Mouse (Mus musculus): ENCODE data around the gene Tgfb3. TPM values are rescaled to one million over a fixed set of nuclear protein-coding genes. Genes with fewer than 3 reads are reported as not detected.

The Tgfb3 gene
- polyA plus RNA-seq (2012; rRNA removed) = 2.9 and 3.2 TPM in 2 replicates

DNA sequence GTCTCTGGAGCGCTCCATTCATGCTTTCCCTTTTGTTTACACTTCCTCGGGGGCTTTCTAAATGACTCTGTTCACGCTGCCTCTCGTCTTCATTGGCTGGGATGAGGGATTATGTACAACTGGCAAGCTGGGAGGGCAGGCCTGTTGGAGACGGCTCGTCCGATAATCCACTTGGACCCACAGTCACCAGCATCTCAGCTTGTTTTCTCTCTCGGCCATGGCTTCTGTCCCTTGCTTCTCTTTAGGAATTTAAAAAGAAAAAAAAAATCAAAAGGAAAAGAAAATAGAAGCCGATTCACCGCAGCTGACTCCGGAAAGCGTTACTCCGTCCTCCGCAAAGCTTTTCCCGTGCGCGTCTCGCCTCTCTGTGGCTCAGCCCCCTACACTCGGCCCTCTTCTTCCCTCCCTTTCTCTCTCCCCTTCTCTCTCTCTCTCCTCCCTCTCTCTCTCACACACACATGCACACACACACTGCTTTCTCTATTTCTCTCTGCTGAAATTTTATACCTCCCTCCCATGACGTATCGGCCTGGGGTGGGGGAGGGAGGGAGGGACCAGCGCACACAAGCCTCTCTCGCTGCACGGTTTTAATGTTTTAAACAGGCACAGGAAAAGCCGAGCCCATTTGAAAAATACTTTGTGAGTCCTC is at the start of gene Tgfb3:
Gene Tgfb3 (minus strand): TSS at position 489 of the 649 bp plus-strand sequence.
- H3K4me1 ChIP-seq (ENCODE audit: control insufficient read depth, insufficient read depth, insufficient read length, low read length) = 0 out of 2 replicates have a peak, but pooled peaks cover 2% of the 10 kb centered on the region
- WGBS = 2% methylated on average over 25 of the region's 25 CpGs
- H3K27ac ChIP-seq (ENCODE audit: insufficient read depth, low read depth, low read length) = peak within 1 kb of the TSS; percentile 57
- H3K36me3 ChIP-seq (ENCODE audit: control insufficient read depth, insufficient read depth, low read length) = no peaks in the 10 kb centered on the region
- no peak for TF ChIP-seq POLR2A (IDR thresholded peaks at IDR 0.05; ENCODE audit: low read depth, low read length)
- no peak for TF ChIP-seq CTCF (IDR thresholded peaks at IDR 0.05; ENCODE audit: extremely low read depth, insufficient read length, insufficient replicate concordance, low read depth, low read length)
- H3K27me3 ChIP-seq (ENCODE audit: control insufficient read depth, insufficient read depth, low read length) = peaks cover 9% of the 10 kb centered on the region; the same call in 1 of the 2 replicates
- peak within 1 kb of the TSS; percentile 81 for H3K4me3 ChIP-seq (ENCODE audit: low read depth, low read length)

DNA sequence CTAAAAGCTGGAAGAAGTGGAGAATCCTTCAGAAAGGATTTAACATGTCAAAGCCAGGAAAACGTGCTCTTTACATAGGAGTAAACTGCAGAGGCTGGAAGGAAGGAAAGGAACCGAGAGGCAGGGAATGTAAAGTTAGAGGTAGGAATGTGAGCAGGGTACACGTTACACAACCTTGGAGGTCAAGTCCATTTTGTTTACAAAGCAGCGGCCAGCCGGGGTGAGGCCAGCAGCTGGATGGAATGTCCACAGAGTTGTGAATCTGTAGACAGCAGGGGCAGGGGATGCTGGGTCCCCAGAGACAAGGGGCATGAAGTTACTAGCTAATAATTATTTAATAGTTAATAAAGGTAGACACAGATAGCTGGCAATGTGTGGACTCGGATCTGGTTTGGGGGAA is 49.3 kb upstream of the Tgfb3 start:
- no peaks in the 10 kb centered on the region for H3K36me3 ChIP-seq (ENCODE audit: control insufficient read depth, insufficient read depth, low read length)
- no peak overlapping the region for H3K27ac ChIP-seq (ENCODE audit: insufficient read depth, low read depth, low read length)
- WGBS = 50% methylated on average over 6 of the region's 6 CpGs
- H3K27me3 ChIP-seq (ENCODE audit: control insufficient read depth, insufficient read depth, low read length) = no peaks in the 10 kb centered on the region
- no peak overlapping the region for H3K4me3 ChIP-seq (ENCODE audit: low read depth, low read length)
- TF ChIP-seq POLR2A (IDR thresholded peaks at IDR 0.05; ENCODE audit: low read depth, low read length) = no peak
- TF ChIP-seq CTCF (IDR thresholded peaks at IDR 0.05; ENCODE audit: extremely low read depth, insufficient read length, insufficient replicate concordance, low read depth, low read length) = no peak
- no peaks in the 10 kb centered on the region for H3K4me1 ChIP-seq (ENCODE audit: control insufficient read depth, insufficient read depth, insufficient read length, low read length)

- Histone ChIP-seq H3K27me3 (ENCODE audit: control insufficient read depth, insufficient read depth, low read length) (no peaks in the 10 kb centered on the region), H3K36me3 (ENCODE audit: control insufficient read depth, insufficient read depth, low read length) (no peaks in the 10 kb centered on the region), H3K27ac (ENCODE audit: insufficient read depth, low read depth, low read length) (no peak overlapping the region), H3K4me1 (ENCODE audit: control insufficient read depth, insufficient read depth, insufficient read length, low read length) (no peaks in the 10 kb centered on the region), H3K4me3 (ENCODE audit: low read depth, low read length) (no peak overlapping the region)
- 91% methylated on average over 6 of the region's 6 CpGs for WGBS
- TF ChIP-seq CTCF (IDR thresholded peaks at IDR 0.05; ENCODE audit: extremely low read depth, insufficient read length, insufficient replicate concordance, low read depth, low read length) = no peak
- no peak for TF ChIP-seq POLR2A (IDR thresholded peaks at IDR 0.05; ENCODE audit: low read depth, low read length)
Observed at GRCm38 (mm10) chr12:86124016-86124415, 45.2 kb upstream of the Tgfb3 start.

DNA sequence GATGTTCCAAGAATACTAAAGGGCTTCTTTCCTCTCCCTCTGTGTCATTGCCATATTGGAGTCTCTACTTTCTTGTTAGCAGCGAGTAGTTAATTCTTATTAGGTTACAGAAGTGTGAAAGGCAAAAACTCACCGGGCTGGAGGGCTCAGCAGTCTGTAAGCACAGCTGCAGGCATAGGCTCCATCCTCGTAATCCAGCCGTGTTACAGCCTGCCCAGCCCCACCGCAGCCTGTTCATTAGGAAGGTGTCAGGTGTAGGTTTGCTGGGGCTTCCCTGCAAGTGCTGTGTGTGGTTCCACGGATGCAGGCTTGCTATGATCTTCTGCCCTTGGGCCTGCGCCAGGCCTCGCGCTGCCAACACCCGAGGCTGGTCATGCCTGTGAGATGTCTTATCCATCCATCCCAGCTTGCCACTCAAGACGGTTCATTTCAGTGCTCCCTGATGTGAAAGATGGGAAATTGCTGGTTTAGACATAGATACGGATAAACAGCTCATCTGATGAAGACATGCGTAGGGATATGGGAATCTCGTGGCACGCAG is 37.5 kb upstream of the Tgfb3 start:
- Histone ChIP-seq H3K4me1 (ENCODE audit: control insufficient read depth, insufficient read depth, insufficient read length, low read length) (no peaks in the 10 kb centered on the region), H3K4me3 (ENCODE audit: low read depth, low read length) (no peak overlapping the region), H3K27me3 (ENCODE audit: control insufficient read depth, insufficient read depth, low read length) (no peaks in the 10 kb centered on the region), H3K36me3 (ENCODE audit: control insufficient read depth, insufficient read depth, low read length) (peaks cover 5% of the 10 kb centered on the region; the same call in 1 of the 2 replicates), H3K27ac (ENCODE audit: insufficient read depth, low read depth, low read length) (no peak overlapping the region)
- 81% methylated on average over 15 of the region's 15 CpGs for WGBS
- no peak for TF ChIP-seq POLR2A (IDR thresholded peaks at IDR 0.05; ENCODE audit: low read depth, low read length)

- WGBS = 96% methylated on average over 2 of the region's 2 CpGs
Observed at GRCm38 (mm10) chr12:86110637-86111036, 31.8 kb upstream of the Tgfb3 start.

DNA sequence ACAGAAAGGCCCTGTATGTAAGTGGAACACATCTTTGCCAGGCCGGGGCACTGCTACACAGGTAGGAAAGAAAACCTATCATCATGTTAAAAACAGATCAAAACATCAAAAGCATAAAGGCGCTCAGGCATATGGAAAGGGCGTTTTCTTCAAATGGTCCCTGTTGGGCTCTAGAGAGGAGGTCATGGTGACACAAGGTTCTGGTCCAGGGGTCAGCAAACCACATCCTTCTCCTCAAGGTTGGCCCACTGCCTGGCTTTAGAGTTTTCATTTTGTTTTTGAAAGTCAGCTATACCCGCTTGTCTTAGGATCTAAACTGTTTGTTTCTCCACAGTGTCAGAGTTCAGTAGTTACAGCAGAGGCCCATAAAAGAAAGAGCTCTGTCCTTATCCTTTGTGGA is 30.7 kb upstream of the Tgfb3 start:
- TF ChIP-seq CTCF (IDR thresholded peaks at IDR 0.05; ENCODE audit: extremely low read depth, insufficient read length, insufficient replicate concordance, low read depth, low read length) (no peak), POLR2A (IDR thresholded peaks at IDR 0.05; ENCODE audit: low read depth, low read length) (no peak)
- no peak overlapping the region for H3K4me3 ChIP-seq (ENCODE audit: low read depth, low read length)
- WGBS = 85% methylated on average over 4 of the region's 4 CpGs
- 0 out of 2 replicates have a peak, but pooled peaks cover 5% of the 10 kb centered on the region for H3K36me3 ChIP-seq (ENCODE audit: control insufficient read depth, insufficient read depth, low read length)
- H3K27ac ChIP-seq (ENCODE audit: insufficient read depth, low read depth, low read length) = no peak overlapping the region
- H3K27me3 ChIP-seq (ENCODE audit: control insufficient read depth, insufficient read depth, low read length) = no peaks in the 10 kb centered on the region
- no peaks in the 10 kb centered on the region for H3K4me1 ChIP-seq (ENCODE audit: control insufficient read depth, insufficient read depth, insufficient read length, low read length)

More at GRCm38 (mm10) chr12:86110637-86111036, 31.8 kb upstream of the Tgfb3 start:
- no peak overlapping the region for H3K4me3 ChIP-seq (ENCODE audit: low read depth, low read length)
- TF ChIP-seq CTCF (IDR thresholded peaks at IDR 0.05; ENCODE audit: extremely low read depth, insufficient read length, insufficient replicate concordance, low read depth, low read length) (no peak), POLR2A (IDR thresholded peaks at IDR 0.05; ENCODE audit: low read depth, low read length) (no peak)
- peaks cover 5% of the 10 kb centered on the region; the same call in 1 of the 2 replicates for H3K36me3 ChIP-seq (ENCODE audit: control insufficient read depth, insufficient read depth, low read length)
- no peaks in the 10 kb centered on the region for H3K4me1 ChIP-seq (ENCODE audit: control insufficient read depth, insufficient read depth, insufficient read length, low read length)
- H3K27me3 ChIP-seq (ENCODE audit: control insufficient read depth, insufficient read depth, low read length) = no peaks in the 10 kb centered on the region
- H3K27ac ChIP-seq (ENCODE audit: insufficient read depth, low read depth, low read length) = no peak overlapping the region

- Histone ChIP-seq H3K4me3 (ENCODE audit: low read depth, low read length) (no peak overlapping the region), H3K27ac (ENCODE audit: insufficient read depth, low read depth, low read length) (no peak overlapping the region), H3K4me1 (ENCODE audit: control insufficient read depth, insufficient read depth, insufficient read length, low read length) (peaks cover 2% of the 10 kb centered on the region), H3K27me3 (ENCODE audit: control insufficient read depth, insufficient read depth, low read length) (no peaks in the 10 kb centered on the region), H3K36me3 (ENCODE audit: control insufficient read depth, insufficient read depth, low read length) (0 out of 2 replicates have a peak, but pooled peaks cover 5% of the 10 kb centered on the region)
- TF ChIP-seq CTCF (IDR thresholded peaks at IDR 0.05; ENCODE audit: extremely low read depth, insufficient read length, insufficient replicate concordance, low read depth, low read length) (no peak), POLR2A (IDR thresholded peaks at IDR 0.05; ENCODE audit: low read depth, low read length) (no peak)
- 82% methylated on average over 7 of the region's 7 CpGs for WGBS
Observed at GRCm38 (mm10) chr12:86107645-86108044, 28.8 kb upstream of the Tgfb3 start.

All from small intestine, adult 2 months (tissue).